Mouse (Mus musculus): Measurements from ENCODE around the gene Nudt8.

Nudt8 gene

GRCm38 (mm10) chr19:3988066-3988465 lies 12.3 kb upstream of the Nudt8 start:
- no peak for DNase-seq (ENCODE audit: low spot score in 2 of 2)

DNA sequence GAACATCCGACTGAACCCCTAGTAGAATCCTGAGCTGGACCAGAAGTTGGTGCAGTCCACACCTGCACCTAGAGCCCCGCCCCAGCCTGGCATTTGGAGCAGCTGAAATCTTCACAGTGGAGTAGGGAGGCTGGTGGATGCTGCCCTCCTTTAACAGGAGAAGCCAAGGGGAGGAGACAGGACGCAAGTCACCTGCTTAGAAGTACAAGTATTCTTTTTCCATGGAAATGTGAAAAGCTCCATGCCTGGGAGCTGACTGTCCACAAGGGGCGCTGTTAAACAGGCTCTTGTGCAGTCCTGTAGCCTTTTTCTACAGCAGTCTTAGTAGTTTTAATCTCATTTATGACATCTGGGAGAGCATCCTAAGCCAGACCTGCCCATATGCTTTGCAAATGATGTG lies 11.6 kb upstream of the Nudt8 start:
- no peak for DNase-seq (ENCODE audit: low spot score in 2 of 2)

DNA sequence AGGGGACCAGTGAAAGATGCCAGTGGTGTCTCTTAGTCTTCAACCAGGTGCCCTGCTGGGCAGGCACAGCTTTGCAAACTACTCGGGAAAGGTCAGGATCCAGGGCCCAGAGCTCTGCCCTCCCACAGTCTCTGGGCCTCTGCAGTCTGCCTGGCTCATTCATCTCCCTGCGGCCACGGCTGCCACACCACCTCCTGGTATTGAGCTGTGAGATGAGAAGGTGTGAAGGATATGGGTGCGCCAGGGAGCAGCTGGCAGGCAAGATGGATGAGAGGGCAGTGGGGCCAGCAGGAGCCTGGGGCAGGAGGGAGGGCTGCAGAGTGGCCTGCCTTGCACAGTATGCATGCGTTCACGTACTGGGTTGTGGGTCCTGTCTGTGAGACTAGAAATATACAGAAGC lies 9.6 kb upstream of the Nudt8 start:
- DNase-seq (ENCODE audit: low spot score in 2 of 2), result no peak

GRCm38 (mm10) chr19:3991562-3991961 lies 8.8 kb upstream of the Nudt8 start:
- no peak for DNase-seq (ENCODE audit: low spot score in 2 of 2)

DNA sequence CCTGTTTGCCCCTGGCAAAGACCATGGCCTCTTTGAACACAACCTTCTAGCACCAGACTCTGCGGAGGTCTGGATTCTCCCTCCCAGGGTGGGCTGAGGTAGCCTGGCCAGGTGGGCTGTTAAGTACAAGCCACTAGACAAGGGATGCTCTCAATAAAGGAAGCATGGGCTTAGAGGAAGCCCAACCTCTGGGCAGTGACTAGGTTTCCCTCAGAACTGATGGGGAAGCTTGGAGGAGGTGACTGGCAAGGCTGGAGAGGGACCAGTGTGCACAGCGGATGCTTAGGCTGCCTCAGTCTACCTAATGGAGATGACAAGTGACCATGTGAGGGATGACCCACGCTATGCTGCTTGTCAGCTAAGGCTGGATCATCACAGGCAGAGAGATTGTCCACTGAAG lies 8.4 kb upstream of the Nudt8 start:
- DNase-seq (ENCODE audit: low spot score in 2 of 2), result no peak

- DNase-seq (ENCODE audit: low spot score in 2 of 2), result no peak
Measured at GRCm38 (mm10) chr19:3992416-3992815, 8.0 kb upstream of the Nudt8 start, which contains the start of gene Tbx10. TSS of gene Tbx10 (plus strand) at chr19:3992752.

DNA sequence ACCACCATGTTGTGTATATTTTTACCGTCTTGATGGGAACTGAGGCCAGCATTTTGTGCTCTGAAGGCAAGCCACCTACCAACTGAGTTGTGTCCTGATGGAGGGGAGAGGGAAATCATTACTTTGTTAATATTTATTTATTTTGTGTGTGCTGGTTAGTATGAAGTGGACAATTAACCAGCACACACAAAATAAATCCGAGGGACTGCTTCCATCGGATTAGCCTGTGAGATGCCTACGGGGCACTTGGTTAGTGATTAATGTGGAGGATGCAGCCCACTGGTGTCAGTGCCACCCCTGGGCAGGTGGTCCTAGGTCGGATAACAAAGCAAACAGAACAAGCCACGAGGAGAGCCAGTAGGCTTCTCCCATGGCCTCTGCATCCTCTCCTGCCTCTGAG lies 5.4 kb upstream of the Nudt8 start:
- DNase-seq (ENCODE audit: low spot score in 2 of 2), result no peak

- no peak for DNase-seq (ENCODE audit: low spot score in 2 of 2)
Measured at GRCm38 (mm10) chr19:3995505-3995904, 4.9 kb upstream of the Nudt8 start.

- no peak for DNase-seq (ENCODE audit: low spot score in 2 of 2)
Measured at GRCm38 (mm10) chr19:3996106-3996505, 4.3 kb upstream of the Nudt8 start.

- DNase-seq (ENCODE audit: low spot score in 2 of 2), result no peak
Measured at GRCm38 (mm10) chr19:3996747-3997146, 3.6 kb upstream of the Nudt8 start.

- no peak for DNase-seq (ENCODE audit: low spot score in 2 of 2)
Measured at GRCm38 (mm10) chr19:3997231-3997630, 3.1 kb upstream of the Nudt8 start.

- DNase-seq (ENCODE audit: low spot score in 2 of 2), result no peak
Measured at GRCm38 (mm10) chr19:3998335-3998734, 2.0 kb upstream of the Nudt8 start.

GRCm38 (mm10) chr19:3999121-3999730 lies 1.2 kb upstream of the Nudt8 start:
- no peak for DNase-seq (ENCODE audit: low spot score in 2 of 2)

DNA sequence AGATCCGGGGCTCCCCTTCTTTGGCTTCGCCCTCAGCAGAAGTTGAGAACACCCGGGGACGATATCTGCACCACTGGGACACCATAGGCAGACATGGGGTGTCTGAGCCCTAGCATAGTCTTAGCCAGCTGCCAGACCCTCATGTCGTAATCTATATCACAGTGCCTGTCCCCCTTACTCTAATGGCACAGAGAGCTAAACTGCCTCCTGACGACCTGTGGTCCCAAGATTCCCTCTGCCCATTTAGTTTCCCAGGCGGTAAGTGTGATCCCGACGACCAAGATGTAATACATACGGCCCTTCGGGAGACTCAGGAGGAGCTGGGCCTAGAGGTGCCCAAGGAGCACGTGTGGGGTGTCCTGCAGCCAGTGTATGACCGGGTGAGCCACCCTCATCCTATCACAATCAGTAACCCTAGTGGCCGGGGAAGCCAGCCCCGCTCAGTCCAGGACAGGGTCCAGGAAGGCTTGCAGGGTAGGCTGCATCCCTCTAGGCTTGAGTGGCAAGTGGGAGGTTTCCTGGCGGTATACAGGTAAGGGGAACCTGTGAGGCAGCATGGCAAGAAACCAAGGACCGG lies 657 bp downstream of the Nudt8 start:
- no peak for DNase-seq (ENCODE audit: low spot score in 2 of 2)

DNA sequence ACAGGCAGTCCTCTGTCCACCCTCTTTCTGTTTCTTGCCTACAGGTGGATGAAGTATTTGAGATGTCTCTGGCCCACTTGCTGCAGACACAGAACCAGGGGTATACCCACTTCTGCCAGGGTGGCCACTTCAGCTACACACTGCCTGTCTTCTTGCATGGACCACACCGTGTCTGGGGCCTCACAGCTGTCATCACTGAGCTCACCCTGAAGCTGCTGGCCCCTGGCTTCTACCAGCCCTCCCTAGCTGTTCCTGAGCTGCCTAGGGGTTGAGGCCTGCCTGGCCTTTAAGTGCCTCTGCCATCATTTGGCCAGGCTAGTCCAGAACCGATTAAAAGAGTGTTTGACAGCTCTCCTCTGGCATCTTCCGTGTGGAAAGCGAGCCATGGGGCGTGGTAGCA lies 1.4 kb downstream of the Nudt8 start:
- DNase-seq (ENCODE audit: low spot score in 2 of 2), result no peak

GRCm38 (mm10) chr19:4003112-4003511 lies 2.7 kb downstream of the Nudt8 start, which contains the start of gene Doc2g:
TSS of gene Doc2g (plus strand) at chr19:4003313.
- DNase-seq (ENCODE audit: low spot score in 2 of 2), result peak; percentile 59

DNA sequence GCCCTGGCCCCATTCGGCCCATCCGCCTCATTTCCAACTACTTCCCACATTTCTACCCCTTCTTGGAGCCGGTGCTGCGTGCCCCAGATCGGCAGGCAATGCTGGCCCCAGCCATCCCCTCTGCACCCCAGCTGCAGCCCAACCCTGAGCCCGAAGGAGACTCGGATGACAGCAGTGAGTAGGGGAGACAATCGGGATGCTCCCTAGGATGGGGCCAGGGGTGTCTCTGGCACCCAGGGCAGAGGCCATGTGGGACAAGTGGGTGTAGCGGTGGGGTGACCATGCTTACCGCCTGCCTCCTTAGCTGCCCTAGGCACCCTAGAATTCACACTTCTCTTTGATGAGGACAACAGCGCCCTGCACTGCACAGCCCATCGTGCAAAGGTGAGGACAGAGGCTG lies 3.3 kb downstream of the Nudt8 start:
- DNase-seq (ENCODE audit: low spot score in 2 of 2), result no peak

DNA sequence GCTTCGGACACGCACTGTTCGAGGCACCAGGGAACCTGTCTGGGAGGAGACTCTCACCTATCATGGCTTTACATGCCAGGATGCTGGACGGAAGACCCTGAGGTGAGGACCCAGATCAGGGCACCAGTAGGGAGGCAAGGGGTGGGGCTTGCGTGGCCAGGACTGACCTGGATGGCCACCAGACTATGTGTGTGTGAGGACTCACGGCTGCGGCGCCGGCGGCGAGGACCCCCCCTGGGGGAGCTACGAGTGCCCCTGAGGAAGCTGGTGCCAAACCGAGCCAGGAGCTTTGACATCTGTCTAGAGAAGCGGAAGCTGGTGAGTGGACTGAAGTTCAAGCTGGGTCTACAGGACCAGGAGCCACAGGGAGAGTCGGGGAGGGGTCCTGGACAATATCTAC lies 4.0 kb downstream of the Nudt8 start:
- DNase-seq (ENCODE audit: low spot score in 2 of 2), result peak in 1 of 2 experiments; percentile 6

DNA sequence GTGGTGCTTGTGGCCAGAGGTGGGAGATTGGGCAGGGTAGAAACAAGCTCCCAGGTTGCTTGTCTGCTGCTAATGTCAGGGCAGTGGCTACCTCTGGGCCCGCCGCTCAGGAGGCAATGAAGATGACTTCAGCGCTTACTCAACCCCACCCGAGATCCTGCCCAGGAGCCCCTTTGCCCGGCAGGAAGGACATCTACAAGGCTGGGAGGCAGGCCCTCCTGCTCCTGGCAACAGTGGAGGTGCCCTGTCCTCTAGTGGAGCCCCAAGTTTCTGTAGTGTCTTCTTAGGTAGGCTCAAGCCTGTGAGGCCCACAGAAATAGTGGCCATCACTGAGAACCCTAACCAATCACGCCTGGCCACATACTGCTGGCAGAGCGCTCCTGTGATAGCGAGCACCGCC lies 4.7 kb downstream of the Nudt8 start:
- DNase-seq (ENCODE audit: low spot score in 2 of 2), result no peak

DNA sequence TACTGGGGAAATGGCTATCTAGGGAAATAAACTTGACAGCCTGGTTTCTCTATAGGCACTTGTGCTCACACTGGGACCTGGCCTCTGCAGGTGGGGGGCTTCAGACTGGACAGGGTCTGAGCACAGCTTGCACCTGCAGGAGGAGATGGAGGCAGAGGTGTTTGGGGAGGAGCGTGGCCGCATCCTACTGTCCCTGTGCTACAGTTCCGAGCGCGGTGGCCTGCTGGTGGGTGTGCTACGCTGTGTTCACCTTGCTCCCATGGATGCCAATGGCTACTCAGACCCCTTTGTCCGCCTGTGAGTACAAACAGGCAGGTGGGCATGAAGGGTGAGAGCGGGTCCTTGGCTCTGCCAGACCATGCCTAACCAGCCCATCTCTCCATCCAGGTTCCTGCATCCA lies 5.6 kb downstream of the Nudt8 start:
- DNase-seq (ENCODE audit: low spot score in 2 of 2), result no peak

DNA sequence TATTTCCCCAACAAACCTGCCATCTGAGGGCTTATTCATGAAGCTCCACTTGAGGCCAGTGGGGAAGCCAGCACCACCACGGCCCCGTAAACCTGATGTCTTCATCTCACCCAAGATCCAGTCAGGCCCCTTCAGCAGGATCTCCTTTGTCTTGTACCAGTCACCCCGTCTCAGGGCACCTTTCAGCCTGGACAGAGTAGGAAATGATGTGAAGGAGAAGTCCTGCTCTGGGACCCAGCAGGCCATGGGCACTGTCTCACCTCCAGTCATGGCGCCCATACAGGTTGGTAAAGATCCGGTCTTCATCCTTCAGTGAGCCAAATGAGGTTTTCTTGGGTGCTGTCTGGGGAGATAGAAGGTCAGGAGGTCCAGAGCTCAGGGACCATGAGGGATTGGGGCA lies 10.7 kb downstream of the Nudt8 start:
- no peak for DNase-seq (ENCODE audit: low spot score in 2 of 2)

DNA sequence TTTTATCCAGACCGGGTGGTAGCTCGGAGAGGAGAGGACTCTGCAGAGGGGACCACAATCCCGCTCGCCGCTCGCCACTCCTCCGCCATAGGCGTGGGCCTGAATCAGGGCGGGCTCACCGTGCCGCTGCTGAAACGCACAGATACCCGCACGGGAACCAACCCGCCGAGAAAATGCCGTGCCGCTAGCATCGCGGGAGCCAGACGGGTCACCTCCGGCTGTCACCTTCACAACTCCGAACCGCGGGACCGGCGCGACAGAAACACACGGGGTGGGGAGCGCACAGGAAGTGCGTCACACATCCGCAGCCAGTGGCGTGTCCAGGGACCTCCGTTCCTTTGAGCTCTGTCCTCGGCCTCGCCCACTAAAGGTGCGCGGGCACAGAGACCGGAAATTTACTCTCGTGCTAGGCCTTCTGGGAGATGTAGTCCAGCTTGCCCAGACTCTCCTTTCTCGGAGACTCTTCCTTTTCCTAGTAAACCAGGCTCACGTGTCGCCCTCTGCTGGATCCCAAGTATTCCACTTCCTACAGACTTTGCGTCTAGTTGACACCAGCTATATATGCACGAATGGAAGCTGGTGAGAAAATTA lies 12.1 kb downstream of the Nudt8 start, which contains the start of gene Ndufv1:
TSS of gene Ndufv1 (minus strand) at position 375 of the 591 bp plus-strand sequence.
- DNase-seq (ENCODE audit: low spot score in 2 of 2), result peak; percentile 98

DNA sequence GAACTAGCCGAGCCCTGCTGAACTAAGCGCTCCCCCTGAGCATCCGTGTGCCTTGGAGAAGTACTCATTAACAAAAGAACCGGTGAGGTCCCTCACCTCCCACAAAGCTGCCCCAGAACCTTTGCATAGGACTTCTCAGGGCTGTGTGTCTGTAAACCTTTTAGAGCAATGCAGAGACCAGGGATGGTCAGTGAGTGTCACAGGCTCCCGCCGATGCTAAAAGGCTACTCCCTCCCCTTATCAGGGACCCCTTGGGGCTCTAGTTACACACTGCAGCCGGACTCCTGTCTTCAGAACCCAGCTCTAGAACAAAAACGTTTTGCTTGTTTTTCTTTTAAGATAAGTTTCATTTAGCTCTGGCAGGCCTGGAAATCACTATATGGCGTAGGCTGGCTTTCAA lies 12.7 kb downstream of the Nudt8 start:
- no peak for DNase-seq (ENCODE audit: low spot score in 2 of 2)

Data from heart, adult 9 months (tissue).